Mouse (Mus musculus): ENCODE results near the gene Rlbp1.

DNA sequence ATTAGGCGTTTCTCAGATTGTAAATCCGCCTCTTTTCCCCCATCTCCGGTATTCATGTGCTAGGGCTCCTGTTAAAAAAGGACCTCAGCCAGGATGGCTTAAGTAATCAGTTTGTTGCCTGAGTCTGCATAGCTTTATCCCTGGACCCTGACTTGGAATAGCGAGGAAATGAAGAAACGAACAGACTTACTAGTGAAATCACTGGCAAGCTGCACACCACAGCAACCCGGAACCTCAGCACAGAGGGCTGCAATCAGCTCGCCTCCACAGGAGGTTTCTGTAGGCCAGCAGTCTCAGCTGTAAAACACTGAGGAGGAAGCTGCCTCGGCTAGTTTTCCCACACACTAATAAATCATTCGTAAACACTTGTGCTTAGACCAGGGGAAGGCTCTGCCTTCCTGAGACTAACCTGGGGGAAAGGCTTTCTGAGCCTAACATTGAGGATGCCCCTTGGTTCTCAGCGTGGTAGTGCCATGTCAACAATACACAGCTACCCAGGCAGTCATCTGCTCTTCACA, 10.7 kb upstream of the Rlbp1 start:
- no peak for TF ChIP-seq MYOD1 (IDR thresholded peaks at IDR 0.05; ENCODE audit: control insufficient read depth in 1 of 3, insufficient read length in 2 of 3, low read depth in 2 of 3)
- TF ChIP-seq TCF3 (IDR thresholded peaks at IDR 0.05; ENCODE audit: insufficient read length, low read depth) = no peak
- TF ChIP-seq MYOG (IDR thresholded peaks at IDR 0.05; ENCODE audit: control insufficient read depth in 1 of 3, insufficient read depth in 1 of 3, insufficient read length in 2 of 3, low read depth in 2 of 3) = no peak
- no peak for TF ChIP-seq CEBPB (IDR thresholded peaks at IDR 0.05; ENCODE audit: insufficient read depth, poor library complexity, severe bottlenecking)
- no peak for TF ChIP-seq POLR2A (IDR thresholded peaks at IDR 0.05; ENCODE audit: insufficient read length, low read depth)
- no peak for TF ChIP-seq MAX (IDR thresholded peaks at IDR 0.05; ENCODE audit: low read depth)

Data from myocyte (in vitro differentiated cells).